Mouse (Mus musculus): Measurements from ENCODE around the gene Hist1h2ab. TPM values are rescaled to one million over a fixed set of nuclear protein-coding genes. Genes with fewer than 3 reads are reported as not detected.
"Not testable (repeated sequence)": the region's sequence is repeated elsewhere in the genome, so short reads cannot be mapped to it uniquely, and the experiment has no call there.

Hist1h2ab gene
- polyA plus RNA-seq, 1 experiment from 2014 or later, result 7.4 TPM

DNA sequence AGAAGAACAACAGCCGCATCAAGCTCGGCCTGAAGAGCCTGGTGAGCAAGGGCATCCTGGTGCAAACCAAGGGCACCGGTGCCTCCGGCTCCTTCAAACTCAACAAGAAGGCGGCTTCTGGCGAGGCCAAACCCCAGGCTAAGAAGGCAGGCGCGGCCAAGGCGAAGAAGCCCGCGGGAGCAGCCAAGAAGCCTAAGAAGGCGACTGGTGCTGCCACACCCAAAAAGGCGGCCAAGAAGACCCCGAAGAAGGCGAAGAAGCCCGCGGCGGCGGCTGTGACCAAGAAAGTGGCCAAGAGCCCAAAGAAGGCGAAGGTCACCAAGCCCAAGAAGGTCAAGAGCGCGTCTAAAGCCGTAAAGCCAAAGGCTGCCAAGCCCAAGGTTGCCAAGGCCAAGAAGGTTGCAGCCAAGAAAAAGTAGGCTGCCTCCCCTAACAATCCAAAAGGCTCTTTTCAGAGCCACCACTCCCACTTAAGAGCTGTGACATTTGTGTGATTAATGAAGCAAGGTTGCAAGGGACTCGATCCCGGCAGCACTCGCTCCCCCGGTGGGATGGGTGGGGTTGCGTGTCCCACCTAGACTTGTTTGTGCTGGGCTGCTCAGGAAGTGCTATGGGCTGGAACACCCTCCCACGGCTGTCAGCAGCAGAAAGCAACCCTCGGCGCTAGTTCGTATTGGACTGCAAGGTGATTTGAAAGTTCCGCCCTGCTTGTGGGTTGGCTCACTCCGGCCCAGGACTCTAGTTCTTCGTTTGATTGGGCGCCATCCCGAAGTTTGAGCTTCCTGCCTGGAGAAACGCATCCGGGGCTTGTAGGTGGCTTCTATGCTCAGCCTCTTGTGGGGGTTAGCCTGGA, 11.6 kb upstream of the Hist1h2ab start:
- under 1% methylated on average over 39 of the region's 39 CpGs for WGBS

GRCm38 (mm10) chr13:23739922-23740252, 11.0 kb upstream of the Hist1h2ab start:
- Histone ChIP-seq H3K4me2 (peak overlapping the region; percentile 100), H3K9me3 (no peaks in the 10 kb centered on the region), H3K27me3 (no peaks in the 10 kb centered on the region), H3K4me1 (replicated peaks) (peaks cover 23% of the 10 kb centered on the region), H3K9ac (peak overlapping the region; percentile 38), H3K36me3 (no peaks in the 10 kb centered on the region), H3K27ac (replicated peaks) (peak overlapping the region; percentile 89), H3K4me3 (peak overlapping the region; percentile 58)
- 2% methylated on average over 14 of the region's 14 CpGs for WGBS
- ATAC-seq (ENCODE audit: low FRiP score, low read depth), result no peak

More for the DNA sequence above, 11.6 kb upstream of the Hist1h2ab start:
- Histone ChIP-seq H3K4me2 (peak overlapping the region; percentile 100), H3K4me1 (replicated peaks) (peaks cover 23% of the 10 kb centered on the region), H3K36me3 (no peaks in the 10 kb centered on the region), H3K27ac (replicated peaks) (peak overlapping the region; percentile 89), H3K4me3 (peak overlapping the region; percentile 58), H3K9me3 (no peaks in the 10 kb centered on the region), H3K27me3 (no peaks in the 10 kb centered on the region), H3K9ac (peak overlapping the region; percentile 62)
- ATAC-seq (ENCODE audit: low FRiP score, low read depth), result peak; percentile 94

GRCm38 (mm10) chr13:23740256-23740840, 10.6 kb upstream of the Hist1h2ab start:
- Histone ChIP-seq H3K9me3 (no peaks in the 10 kb centered on the region), H3K27me3 (no peaks in the 10 kb centered on the region), H3K9ac (peak overlapping the region; percentile 38), H3K4me3 (peak overlapping the region; percentile 58), H3K36me3 (no peaks in the 10 kb centered on the region), H3K4me2 (peak overlapping the region; percentile 100), H3K4me1 (replicated peaks) (peaks cover 23% of the 10 kb centered on the region), H3K27ac (replicated peaks) (peak overlapping the region; percentile 89)
- ATAC-seq (ENCODE audit: low FRiP score, low read depth), result no peak
- WGBS, result 34% methylated on average over 13 of the region's 13 CpGs

GRCm38 (mm10) chr13:23740910-23741309, 10.0 kb upstream of the Hist1h2ab start:
- 75% methylated on average over 5 of the region's 5 CpGs for whole genome bisulfite sequencing
- Histone ChIP-seq H3K4me2 (no peak overlapping the region), H3K9me3 (no peaks in the 10 kb centered on the region), H3K36me3 (no peaks in the 10 kb centered on the region), H3K4me3 (no peak overlapping the region), H3K27me3 (no peaks in the 10 kb centered on the region), H3K4me1 (replicated peaks) (peaks cover 26% of the 10 kb centered on the region), H3K9ac (no peak overlapping the region), H3K27ac (replicated peaks) (no peak overlapping the region)
- no peak for ATAC-seq (ENCODE audit: low FRiP score, low read depth)

DNA sequence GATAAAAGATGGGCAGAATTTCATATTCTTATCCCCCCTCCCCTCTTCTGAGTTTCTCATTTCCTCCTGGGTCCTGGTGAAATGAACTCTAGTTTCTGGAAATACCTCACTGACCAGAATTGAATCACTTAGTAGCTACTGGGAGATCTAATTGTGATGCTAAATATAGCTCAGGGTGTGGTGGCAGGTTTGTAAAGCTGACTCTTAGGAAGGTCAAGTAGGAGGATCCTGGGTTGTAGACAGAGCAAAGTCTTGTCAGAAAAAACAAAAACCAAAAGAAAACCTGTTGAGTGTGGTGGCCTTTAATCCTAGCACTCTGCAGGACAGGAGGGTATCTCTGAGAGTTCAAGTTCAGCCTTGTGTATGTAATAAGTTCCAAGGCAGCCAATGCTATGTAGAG, 8.9 kb upstream of the Hist1h2ab start:
- peaks cover 27% of the 10 kb centered on the region for H3K4me1 ChIP-seq (replicated peaks)
- H3K27ac ChIP-seq (replicated peaks), result no peak overlapping the region
- no peak overlapping the region for H3K4me3 ChIP-seq
- H3K36me3 ChIP-seq, result no peaks in the 10 kb centered on the region
- H3K27me3 ChIP-seq, result no peaks in the 10 kb centered on the region
- H3K9ac ChIP-seq, result no peak overlapping the region
- H3K9me3 ChIP-seq, result no peaks in the 10 kb centered on the region
- no peak for ATAC-seq (ENCODE audit: low FRiP score, low read depth)
- H3K4me2 ChIP-seq, result no peak overlapping the region

GRCm38 (mm10) chr13:23743215-23743614, 7.7 kb upstream of the Hist1h2ab start:
- ATAC-seq (ENCODE audit: low FRiP score, low read depth), result no peak
- Histone ChIP-seq H3K9me3 (no peaks in the 10 kb centered on the region), H3K4me3 (no peak overlapping the region), H3K27me3 (no peaks in the 10 kb centered on the region), H3K9ac (no peak overlapping the region), H3K4me1 (replicated peaks) (peaks cover 33% of the 10 kb centered on the region), H3K27ac (replicated peaks) (no peak overlapping the region), H3K36me3 (no peaks in the 10 kb centered on the region), H3K4me2 (no peak overlapping the region)
- 86% methylated on average over 5 of the region's 5 CpGs for WGBS

DNA sequence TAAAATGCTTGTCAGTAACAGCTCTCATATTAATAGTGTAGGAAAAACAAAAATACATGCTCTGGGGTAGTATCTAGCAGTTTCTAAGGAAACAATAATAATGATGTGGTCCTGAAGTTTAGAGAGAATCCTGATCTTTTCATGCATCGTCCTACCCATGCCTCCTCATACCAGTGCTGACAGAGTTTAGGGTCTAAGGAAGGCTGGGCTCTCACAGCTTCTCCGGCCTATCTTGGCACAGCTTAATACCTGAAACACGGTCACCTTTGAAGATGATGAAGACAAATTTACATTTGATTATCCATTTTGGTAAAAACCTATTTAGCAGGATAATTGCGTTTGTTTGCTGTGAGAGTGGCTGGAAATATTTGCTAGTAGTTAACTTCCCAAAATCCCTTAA, 7.0 kb upstream of the Hist1h2ab start:
- Histone ChIP-seq H3K27me3 (no peaks in the 10 kb centered on the region), H3K36me3 (no peaks in the 10 kb centered on the region), H3K27ac (replicated peaks) (no peak overlapping the region), H3K9me3 (no peaks in the 10 kb centered on the region), H3K4me1 (replicated peaks) (peaks cover 30% of the 10 kb centered on the region), H3K9ac (no peak overlapping the region), H3K4me3 (no peak overlapping the region), H3K4me2 (peak overlapping the region; percentile 15; the same call in 1 of the 2 replicates)
- 51% methylated on average over 4 of the region's 4 CpGs for WGBS
- no peak for ATAC-seq (ENCODE audit: low FRiP score, low read depth)

- no peak overlapping the region for H3K27ac ChIP-seq (replicated peaks)
These were observed 6.2 kb upstream of the Hist1h2ab start for GRCm38 (mm10) chr13:23744421-23745380.

GRCm38 (mm10) chr13:23745381-23746161, 5.4 kb upstream of the Hist1h2ab start, which contains the start of gene Hist1h3c:
TSS of gene Hist1h3c (minus strand) at chr13:23745602.
- no peaks in the 10 kb centered on the region for H3K9me3 ChIP-seq
- H3K27me3 ChIP-seq, result no peaks in the 10 kb centered on the region
- H3K27ac ChIP-seq (replicated peaks), result peak within 1 kb of the TSS; percentile 98
- peak within 1 kb of the TSS; percentile 92 for H3K4me2 ChIP-seq
- H3K4me3 ChIP-seq, result peak within 1 kb of the TSS; percentile 46
- peaks cover 18% of the 10 kb centered on the region for H3K4me1 ChIP-seq (replicated peaks)
- H3K36me3 ChIP-seq, result no peaks in the 10 kb centered on the region
- H3K9ac ChIP-seq, result peak within 1 kb of the TSS; percentile 44
- ATAC-seq (ENCODE audit: low FRiP score, low read depth), result peak; percentile 73
- WGBS, result under 1% methylated on average over 27 of the region's 28 CpGs

More at GRCm38 (mm10) chr13:23744421-23745380, 6.2 kb upstream of the Hist1h2ab start:
- no peaks in the 10 kb centered on the region for H3K27me3 ChIP-seq
- no peak overlapping the region for H3K9ac ChIP-seq
- 1% methylated on average over 18 of the region's 36 CpGs for WGBS
- H3K9me3 ChIP-seq, result no peaks in the 10 kb centered on the region
- no peaks in the 10 kb centered on the region for H3K36me3 ChIP-seq
- peak overlapping the region; percentile 46 for H3K4me3 ChIP-seq
- H3K4me2 ChIP-seq, result peak overlapping the region; percentile 92
- ATAC-seq (ENCODE audit: low FRiP score, low read depth), result no peak
- peaks cover 24% of the 10 kb centered on the region for H3K4me1 ChIP-seq (replicated peaks)

DNA sequence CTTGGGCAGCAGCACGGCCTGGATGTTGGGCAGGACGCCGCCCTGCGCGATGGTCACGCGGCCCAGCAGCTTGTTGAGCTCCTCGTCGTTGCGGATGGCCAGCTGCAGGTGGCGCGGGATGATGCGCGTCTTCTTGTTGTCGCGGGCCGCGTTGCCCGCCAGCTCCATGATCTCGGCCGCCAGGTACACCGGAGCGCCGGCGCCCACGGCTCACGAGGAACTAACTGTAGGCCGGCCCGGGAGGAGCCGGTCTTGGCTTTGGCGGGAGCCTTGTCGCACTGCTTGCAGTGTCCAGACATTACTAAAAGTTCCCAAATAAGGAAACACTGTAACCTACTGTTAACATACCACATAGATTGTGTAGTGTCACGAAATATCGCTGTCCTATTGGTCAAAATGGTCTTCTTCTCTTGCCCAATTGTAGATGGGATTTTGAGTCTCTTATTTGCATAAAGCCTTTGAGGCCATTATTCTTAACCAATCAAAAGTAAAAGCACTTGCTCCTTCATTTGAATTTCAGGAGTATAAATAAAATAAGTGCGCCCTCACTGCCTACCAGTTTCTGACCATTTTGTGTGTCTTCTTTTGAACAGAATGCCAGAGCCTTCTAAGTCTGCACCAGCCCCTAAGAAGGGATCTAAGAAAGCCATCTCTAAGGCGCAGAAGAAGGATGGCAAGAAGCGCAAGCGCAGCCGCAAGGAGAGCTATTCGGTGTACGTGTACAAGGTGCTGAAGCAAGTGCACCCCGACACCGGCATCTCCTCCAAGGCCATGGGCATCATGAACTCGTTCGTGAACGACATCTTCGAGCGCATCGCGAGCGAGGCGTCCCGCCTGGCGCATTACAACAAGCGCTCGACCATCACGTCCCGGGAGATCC, 4.5 kb upstream of the Hist1h2ab start, which contains the start of gene Hist1h2bb:
Hist1h2bb (plus strand) TSS at position 534 of the 880 bp plus-strand sequence.
- WGBS, result under 1% methylated on average over 44 of the region's 58 CpGs

More for the DNA sequence above, 4.5 kb upstream of the Hist1h2ab start, which contains the start of gene Hist1h2bb:
- Histone ChIP-seq H3K27ac (replicated peaks) (peak within 1 kb of the TSS; percentile 98), H3K4me1 (replicated peaks) (peaks cover 18% of the 10 kb centered on the region), H3K9ac (peak within 1 kb of the TSS; percentile 44), H3K4me2 (peak within 1 kb of the TSS; percentile 92), H3K4me3 (peak within 1 kb of the TSS; percentile 46)
- not testable (repeated sequence) for H3K9me3 ChIP-seq, H3K27me3 ChIP-seq, H3K36me3 ChIP-seq
- ATAC-seq (ENCODE audit: low FRiP score, low read depth), result peak; percentile 94
